Mouse (Mus musculus) lung, postnatal 36 days (tissue): ENCODE measurements around the gene Fbxl12.
"Not testable (repeated sequence)": the region's sequence is repeated elsewhere in the genome, so short reads cannot be mapped to it uniquely, and the experiment has no call there.

Experiments
- DNase-seq: peaks from one replicate; pipeline ENCODE4 v3.0.0; 2022; ENCODE audit warnings: mixed read lengths

Fbxl12 gene

GRCm38 (mm10) chr9:20644360-20645081 is at the start of gene Fbxl12:
Fbxl12 (minus strand) TSS chr9:20644767.
- DNase-seq: peak; percentile 86

GRCm38 (mm10) chr9:20692863-20693262 is 48.3 kb upstream of the Fbxl12 start:
- no peak for DNase-seq

- DNase-seq: not testable (repeated sequence)
Measured at GRCm38 (mm10) chr9:20690449-20690848, 45.9 kb upstream of the Fbxl12 start.

GRCm38 (mm10) chr9:20689913-20690312 is 45.3 kb upstream of the Fbxl12 start:
- no peak for DNase-seq

GRCm38 (mm10) chr9:20689403-20689802 is 44.8 kb upstream of the Fbxl12 start:
- no peak for DNase-seq

GRCm38 (mm10) chr9:20685081-20685861 is 40.7 kb upstream of the Fbxl12 start:
- DNase-seq: no peak

GRCm38 (mm10) chr9:20682389-20682722 is 37.8 kb upstream of the Fbxl12 start:
- DNase-seq: no peak

- no peak for DNase-seq
Measured at GRCm38 (mm10) chr9:20681546-20682388, 37.2 kb upstream of the Fbxl12 start.

- DNase-seq: no peak
Measured at GRCm38 (mm10) chr9:20680378-20680958, 35.9 kb upstream of the Fbxl12 start.

GRCm38 (mm10) chr9:20677892-20678291 is 33.3 kb upstream of the Fbxl12 start:
- no peak for DNase-seq

GRCm38 (mm10) chr9:20672047-20672446 is 27.5 kb upstream of the Fbxl12 start:
- no peak for DNase-seq

- no peak for DNase-seq
Measured at GRCm38 (mm10) chr9:20668065-20668464, 23.5 kb upstream of the Fbxl12 start.

GRCm38 (mm10) chr9:20666510-20667034 is 22.0 kb upstream of the Fbxl12 start:
- DNase-seq: no peak

GRCm38 (mm10) chr9:20665925-20666324 is 21.4 kb upstream of the Fbxl12 start:
- no peak for DNase-seq

GRCm38 (mm10) chr9:20664982-20665637 is 20.5 kb upstream of the Fbxl12 start:
- no peak for DNase-seq

- DNase-seq: no peak
Measured at GRCm38 (mm10) chr9:20664366-20664765, 19.8 kb upstream of the Fbxl12 start.

- DNase-seq: no peak
Measured at GRCm38 (mm10) chr9:20663956-20664355, 19.4 kb upstream of the Fbxl12 start.

GRCm38 (mm10) chr9:20662874-20663273 is 18.3 kb upstream of the Fbxl12 start:
- no peak for DNase-seq

- DNase-seq: peak; percentile 63
Measured at GRCm38 (mm10) chr9:20662325-20662724, 17.8 kb upstream of the Fbxl12 start.

GRCm38 (mm10) chr9:20657546-20657945 is 13.0 kb upstream of the Fbxl12 start:
- no peak for DNase-seq

GRCm38 (mm10) chr9:20653859-20654258 is 9.3 kb upstream of the Fbxl12 start:
- no peak for DNase-seq

GRCm38 (mm10) chr9:20652260-20652658 is 7.7 kb upstream of the Fbxl12 start:
- DNase-seq: no peak
